Mouse (Mus musculus) heart, postnatal 4 days (tissue): ENCODE data around the gene Lrrc56. TPM values are rescaled to one million over a fixed set of nuclear protein-coding genes. Genes with fewer than 3 reads are reported as not detected.
"Not testable (repeated sequence)": the region's sequence is repeated elsewhere in the genome, so short reads cannot be mapped to it uniquely, and the experiment has no call there.

Experiments used
- DNase-seq: peaks from one replicate; pipeline ENCODE4 v3.0.0; 2021
- microRNA-seq, 2 experiments: library from miRNA; unstranded; fragments of <30 nt; microRNA quantifications; one replicate each; pipeline ENCODE4 v1.2.0; 2021 to 2022
- total RNA-seq, 2 experiments: library from RNA; stranded (reverse); gene quantifications; 2 replicates each; pipeline ENCODE4 v1.2.3; 2021

The Lrrc56 gene
- total RNA-seq, 2 experiments from 2014 or later = 4.3 to 4.5 TPM

GRCm38 (mm10) chr7:141218141-141218540, 24.2 kb downstream of the Lrrc56 start:
- DNase-seq = no peak

- DNase-seq = no peak
These were observed 24.7 kb downstream of the Lrrc56 start for GRCm38 (mm10) chr7:141218557-141219133.

- no peak for DNase-seq
These were observed 25.7 kb downstream of the Lrrc56 start for GRCm38 (mm10) chr7:141219558-141220099.

GRCm38 (mm10) chr7:141220377-141220776, 26.4 kb downstream of the Lrrc56 start:
- DNase-seq = no peak

GRCm38 (mm10) chr7:141221249-141222125, 27.5 kb downstream of the Lrrc56 start:
- DNase-seq = peak; percentile 98

GRCm38 (mm10) chr7:141222126-141222467, 28.1 kb downstream of the Lrrc56 start:
- DNase-seq = no peak

- no peak for DNase-seq
These were observed 28.8 kb downstream of the Lrrc56 start for GRCm38 (mm10) chr7:141222696-141223215.

GRCm38 (mm10) chr7:141226535-141226934, 32.6 kb downstream of the Lrrc56 start:
- no peak for DNase-seq

- no peak for DNase-seq
These were observed 33.8 kb downstream of the Lrrc56 start for GRCm38 (mm10) chr7:141227796-141228195.

GRCm38 (mm10) chr7:141228279-141229067, 34.5 kb downstream of the Lrrc56 start, which contains the start of gene Phrf1:
Phrf1 (plus strand) TSS chr7:141228784.
- DNase-seq = peak; percentile 97

- DNase-seq = no peak
These were observed 35.7 kb downstream of the Lrrc56 start for GRCm38 (mm10) chr7:141229702-141230101.

- DNase-seq = no peak
These were observed 36.6 kb downstream of the Lrrc56 start for GRCm38 (mm10) chr7:141230570-141230969.

- DNase-seq = no peak
These were observed 37.2 kb downstream of the Lrrc56 start for GRCm38 (mm10) chr7:141231111-141231510.

- no peak for DNase-seq
These were observed 37.6 kb downstream of the Lrrc56 start for GRCm38 (mm10) chr7:141231551-141231950.

GRCm38 (mm10) chr7:141250486-141250885, 56.5 kb downstream of the Lrrc56 start:
- not testable (repeated sequence) for DNase-seq

- no peak for DNase-seq
These were observed 62.2 kb downstream of the Lrrc56 start for GRCm38 (mm10) chr7:141256159-141256558.

Small RNA genes within 50 kb of the gene (microRNA-seq; reads per million reads assigned to microRNA genes)
- gene Mir210 = 802 to 1,491 reads per million in 2 experiments

Other genes starting within 250 kb of the Lrrc56 start
- gene Ifitm5, start 243.9 kb upstream of the Lrrc56 start, total RNA-seq = 1 to 10 TPM in 1 of 2 experiments, under 1 TPM in 1; 0.72 to 1.4 TPM
- not detected for gene Gm45717, start 238.2 kb upstream of the Lrrc56 start, total RNA-seq
- 100 to 1,000 TPM; 178 to 182 TPM for gene Ifitm2, start 238.2 kb upstream of the Lrrc56 start, total RNA-seq
- gene Ifitm1, start 226.9 kb upstream of the Lrrc56 start, total RNA-seq = 1 to 10 TPM; 2.6 to 3.0 TPM
- gene Ifitm3, start 183.4 kb upstream of the Lrrc56 start, total RNA-seq = 10 to 100 TPM; 79.3 to 83.8 TPM
- under 1 TPM in 1 of 2 experiments, not detected in 1; 0.56 TPM for gene Ifitm6, start 176.2 kb upstream of the Lrrc56 start, total RNA-seq
- not detected for gene Gm17387, start 165.0 kb upstream of the Lrrc56 start, total RNA-seq
- under 1 TPM; 0.26 to 0.54 TPM for gene B4galnt4, start 133.1 kb upstream of the Lrrc56 start, total RNA-seq
- gene Pkp3, start 115.9 kb upstream of the Lrrc56 start, total RNA-seq = under 1 TPM in 1 of 2 experiments, not detected in 1; 0.23 TPM
- gene Sigirr, start 93.6 kb upstream of the Lrrc56 start, total RNA-seq = 1 to 10 TPM; 3.3 to 4.3 TPM
- gene Ano9, start 76.4 kb upstream of the Lrrc56 start, total RNA-seq = under 1 TPM in 1 of 2 experiments, not detected in 1; 0.20 TPM
- gene Ptdss2, start 71.8 kb upstream of the Lrrc56 start, total RNA-seq = 10 to 100 TPM; 40.2 to 42.5 TPM
- 10 to 100 TPM; 73.9 to 84.0 TPM for gene Rnh1, start 21.3 kb upstream of the Lrrc56 start, total RNA-seq
- 100 to 1,000 TPM; 105 to 119 TPM for gene Hras, start 152 bp upstream of the Lrrc56 start, total RNA-seq
- not detected for gene Lmntd2, start 19.9 kb downstream of the Lrrc56 start, total RNA-seq
- gene Rassf7, start 21.7 kb downstream of the Lrrc56 start, total RNA-seq = 1 to 10 TPM; 4.1 to 6.1 TPM
- 10 to 100 TPM; 44.3 to 52.2 TPM for gene Phrf1, start 34.6 kb downstream of the Lrrc56 start, total RNA-seq
- gene Irf7, start 72.3 kb downstream of the Lrrc56 start, total RNA-seq = 1 to 10 TPM; 1.3 to 1.4 TPM
- gene Cdhr5, start 82.6 kb downstream of the Lrrc56 start, total RNA-seq = not detected
- not detected for gene Sct, start 85.0 kb downstream of the Lrrc56 start, total RNA-seq
- not detected for gene Drd4, start 97.8 kb downstream of the Lrrc56 start, total RNA-seq
- gene Deaf1, start 133.5 kb downstream of the Lrrc56 start, total RNA-seq = 10 to 100 TPM; 27.8 to 30.6 TPM
- 10 to 100 TPM; 15.9 to 16.3 TPM for gene Tmem80, start 133.6 kb downstream of the Lrrc56 start, total RNA-seq
- 1 to 10 TPM; 1.9 TPM for gene Eps8l2, start 144.7 kb downstream of the Lrrc56 start, total RNA-seq
- gene Taldo1, start 198.0 kb downstream of the Lrrc56 start, total RNA-seq = 100 to 1,000 TPM; 126 to 134 TPM
- gene Gatd1, start 220.0 kb downstream of the Lrrc56 start, total RNA-seq = 10 to 100 TPM; 12.5 to 12.9 TPM
- 1 to 10 TPM; 1.5 to 1.6 TPM for gene Cend1, start 235.3 kb downstream of the Lrrc56 start, total RNA-seq
- 10 to 100 TPM; 30.5 to 32.3 TPM for gene Slc25a22, start 243.7 kb downstream of the Lrrc56 start, total RNA-seq
- 1 to 10 TPM; 5.9 to 6.4 TPM for gene Pidd1, start 249.9 kb downstream of the Lrrc56 start, total RNA-seq